Mouse (Mus musculus) liver, embryonic 14.5 days (tissue): ENCODE data around the gene Khk.

Experiments used
- CTCF ChIP-seq: IDR thresholded peaks from 2 replicates; pipeline ENCODE4 v1.5.1; 2016; ENCODE audit warnings: antibody characterized with exemption, low read depth, control low read depth
- EP300 ChIP-seq: IDR thresholded peaks from 2 replicates; pipeline ENCODE4 v1.6.1; 2016; ENCODE audit warnings: antibody characterized with exemption, low read depth

DNA sequence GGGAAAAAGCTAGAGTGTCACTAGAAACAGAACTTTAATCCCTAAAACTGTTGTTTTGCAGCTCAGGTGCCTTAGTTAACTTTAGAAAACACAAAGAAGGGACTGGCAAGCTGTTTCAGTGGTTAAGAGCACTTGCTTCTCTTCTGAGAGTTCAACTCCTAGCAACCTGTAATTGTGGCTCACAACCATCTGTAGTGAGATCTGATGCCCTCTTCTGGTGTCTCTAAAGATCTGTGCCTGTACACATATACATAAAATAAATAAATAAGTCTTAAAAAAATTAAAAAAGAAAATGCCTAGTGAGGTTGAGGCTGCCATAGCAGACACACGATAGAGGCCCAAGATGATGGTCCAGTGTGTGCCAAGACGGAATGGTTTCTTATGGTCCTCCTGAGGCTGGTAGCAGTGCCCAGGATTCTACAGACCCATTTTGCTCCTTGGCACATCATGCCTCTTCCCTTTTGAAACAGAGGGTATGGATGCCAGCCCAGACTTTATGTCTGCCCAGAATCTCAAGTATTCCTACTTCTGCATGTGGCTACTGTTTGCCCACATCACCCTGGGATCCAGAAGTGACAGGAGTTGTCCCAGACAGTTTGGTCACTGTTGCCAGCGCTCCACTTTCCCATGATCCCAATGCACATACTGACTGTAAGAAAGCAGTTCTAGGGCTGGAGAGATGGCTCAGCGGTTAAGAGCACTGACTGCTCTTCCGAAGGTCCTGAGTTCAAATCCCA lies 13.7 kb downstream of the Khk start:
- no peak for TF ChIP-seq CTCF
- TF ChIP-seq EP300: no peak
